Mouse (Mus musculus): Measurements from ENCODE around the gene Rdh8. TPM values are rescaled to one million over a fixed set of nuclear protein-coding genes. Genes with fewer than 3 reads are reported as not detected.
A peak's percentile ranks its signal among the peaks of the same experiment; 100 is the strongest.

Rdh8 gene
- polyA plus RNA-seq, 1 experiment from 2014 or later, result not detected

DNA sequence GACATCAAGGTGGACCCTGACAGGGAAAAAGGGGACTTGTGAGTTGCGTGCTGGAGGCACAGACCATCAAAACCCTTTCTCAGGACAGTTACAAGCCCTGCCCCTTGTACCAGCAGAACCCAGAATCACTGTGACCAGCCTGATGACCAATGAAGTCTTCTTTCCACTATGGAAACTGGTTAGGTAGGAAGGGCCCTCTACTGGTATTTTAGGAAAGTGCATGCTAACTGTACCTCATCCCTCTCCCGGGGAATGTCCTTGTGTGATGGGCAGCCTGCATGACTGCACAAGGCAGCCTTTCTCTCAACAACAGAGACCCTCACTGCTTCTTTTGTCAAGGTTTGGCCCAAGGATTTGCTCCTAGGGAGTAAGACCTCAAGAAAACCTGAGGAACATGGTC is 24.4 kb downstream of the Rdh8 start:
- H3K27me3 ChIP-seq (replicated peaks; ENCODE audit: control insufficient read depth, insufficient read depth, low read length), result no peaks in the 10 kb centered on the region; the same call in 1 of the 2 replicates
- H3K27ac ChIP-seq (ENCODE audit: low read depth, low read length), result no peak overlapping the region
- no peak overlapping the region for H3K4me3 ChIP-seq (ENCODE audit: low read depth, low read length)
- H3K4me2 ChIP-seq (replicated peaks; ENCODE audit: low read depth), result no peak overlapping the region
- H3K9ac ChIP-seq (ENCODE audit: low read depth, low read length), result no peak overlapping the region
- peak; percentile 64 for TF ChIP-seq CTCF (IDR thresholded peaks at IDR 0.05; ENCODE audit: low read depth)
- no peaks in the 10 kb centered on the region for H3K4me1 ChIP-seq (replicated peaks; ENCODE audit: control insufficient read depth, insufficient read depth, low read length)
- no peaks in the 10 kb centered on the region for H3K9me3 ChIP-seq (ENCODE audit: control insufficient read depth)
- no peak for ATAC-seq
- 31% methylated on average over 2 of the region's 2 CpGs for WGBS
- H3K36me3 ChIP-seq (ENCODE audit: control insufficient read depth, insufficient read depth), result no peaks in the 10 kb centered on the region

DNA sequence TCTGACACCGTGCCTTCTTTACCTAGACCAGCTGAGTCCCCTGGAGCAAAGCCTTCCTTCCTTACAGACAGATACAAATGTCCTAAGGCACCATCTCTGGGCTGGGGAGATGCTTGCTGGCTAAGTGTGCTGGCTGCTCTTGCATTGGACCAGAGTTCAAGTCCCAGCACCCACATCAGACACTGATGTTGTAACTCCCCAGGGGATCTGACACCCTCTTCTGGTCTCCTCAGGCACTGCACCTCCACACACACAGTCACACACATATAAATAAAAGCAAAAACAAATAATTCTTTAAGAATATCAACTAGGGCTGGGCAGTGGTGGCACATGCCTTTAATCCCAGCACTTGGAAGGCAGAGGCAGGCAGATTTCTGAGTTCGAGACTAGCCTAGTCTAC is 31.9 kb downstream of the Rdh8 start:
- Histone ChIP-seq H3K36me3 (ENCODE audit: control insufficient read depth, insufficient read depth) (no peaks in the 10 kb centered on the region), H3K4me2 (replicated peaks; ENCODE audit: low read depth) (no peak overlapping the region), H3K27ac (ENCODE audit: low read depth, low read length) (no peak overlapping the region), H3K27me3 (replicated peaks; ENCODE audit: control insufficient read depth, insufficient read depth, low read length) (no peaks in the 10 kb centered on the region), H3K9ac (ENCODE audit: low read depth, low read length) (no peak overlapping the region), H3K4me1 (replicated peaks; ENCODE audit: control insufficient read depth, insufficient read depth, low read length) (no peaks in the 10 kb centered on the region), H3K4me3 (ENCODE audit: low read depth, low read length) (no peak overlapping the region), H3K9me3 (ENCODE audit: control insufficient read depth) (no peaks in the 10 kb centered on the region)
- no peak for ATAC-seq
- WGBS, result 90% methylated on average over 2 of the region's 2 CpGs
- TF ChIP-seq CTCF (IDR thresholded peaks at IDR 0.05; ENCODE audit: low read depth), result no peak

DNA sequence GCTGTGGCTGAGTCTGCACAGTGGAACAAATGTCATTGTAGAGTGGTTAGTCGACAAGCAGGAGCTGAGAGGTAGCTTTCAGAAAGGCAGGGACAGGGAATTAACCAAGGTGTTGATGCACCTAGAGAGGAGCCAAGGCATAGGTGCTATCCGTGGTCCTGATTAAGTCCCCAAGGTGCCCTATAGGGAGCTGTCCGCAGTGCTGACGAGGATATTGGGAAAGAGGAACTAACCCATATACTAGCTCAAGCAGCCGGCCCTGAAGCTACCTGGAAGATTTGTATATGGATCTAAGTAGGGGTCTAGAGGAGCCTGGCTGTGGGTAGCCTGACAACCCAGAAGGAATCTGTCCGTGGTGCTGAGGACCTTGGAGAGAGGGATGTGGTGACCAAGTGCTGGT is 38.8 kb downstream of the Rdh8 start:
- Histone ChIP-seq H3K36me3 (ENCODE audit: control insufficient read depth, insufficient read depth) (no peaks in the 10 kb centered on the region), H3K4me1 (replicated peaks; ENCODE audit: control insufficient read depth, insufficient read depth, low read length) (no peaks in the 10 kb centered on the region), H3K4me3 (ENCODE audit: low read depth, low read length) (no peak overlapping the region), H3K9ac (ENCODE audit: low read depth, low read length) (no peak overlapping the region), H3K27me3 (replicated peaks; ENCODE audit: control insufficient read depth, insufficient read depth, low read length) (no peaks in the 10 kb centered on the region), H3K9me3 (ENCODE audit: control insufficient read depth) (no peaks in the 10 kb centered on the region), H3K27ac (ENCODE audit: low read depth, low read length) (no peak overlapping the region), H3K4me2 (replicated peaks; ENCODE audit: low read depth) (no peak overlapping the region)
- no peak for ATAC-seq
- 4% methylated on average over 6 of the region's 6 CpGs for WGBS
- TF ChIP-seq CTCF (IDR thresholded peaks at IDR 0.05; ENCODE audit: low read depth), result 0 out of 2 replicates have a peak, but pooled peaks have one; percentile 2

- no peak overlapping the region for H3K9ac ChIP-seq (ENCODE audit: low read depth, low read length)
- H3K4me2 ChIP-seq (replicated peaks; ENCODE audit: low read depth), result no peak overlapping the region
- 41% methylated on average over 6 of the region's 6 CpGs for WGBS
- TF ChIP-seq CTCF (IDR thresholded peaks at IDR 0.05; ENCODE audit: low read depth), result 0 out of 2 replicates have a peak, but pooled peaks have one; percentile 8
- no peaks in the 10 kb centered on the region for H3K36me3 ChIP-seq (ENCODE audit: control insufficient read depth, insufficient read depth)
- H3K9me3 ChIP-seq (ENCODE audit: control insufficient read depth), result no peaks in the 10 kb centered on the region
- no peaks in the 10 kb centered on the region for H3K27me3 ChIP-seq (replicated peaks; ENCODE audit: control insufficient read depth, insufficient read depth, low read length)
- no peak for ATAC-seq
- H3K4me3 ChIP-seq (ENCODE audit: low read depth, low read length), result no peak overlapping the region
- no peaks in the 10 kb centered on the region for H3K4me1 ChIP-seq (replicated peaks; ENCODE audit: control insufficient read depth, insufficient read depth, low read length)
- H3K27ac ChIP-seq (ENCODE audit: low read depth, low read length), result no peak overlapping the region
Observed at GRCm38 (mm10) chr9:20859926-20860325, 41.6 kb downstream of the Rdh8 start.

DNA sequence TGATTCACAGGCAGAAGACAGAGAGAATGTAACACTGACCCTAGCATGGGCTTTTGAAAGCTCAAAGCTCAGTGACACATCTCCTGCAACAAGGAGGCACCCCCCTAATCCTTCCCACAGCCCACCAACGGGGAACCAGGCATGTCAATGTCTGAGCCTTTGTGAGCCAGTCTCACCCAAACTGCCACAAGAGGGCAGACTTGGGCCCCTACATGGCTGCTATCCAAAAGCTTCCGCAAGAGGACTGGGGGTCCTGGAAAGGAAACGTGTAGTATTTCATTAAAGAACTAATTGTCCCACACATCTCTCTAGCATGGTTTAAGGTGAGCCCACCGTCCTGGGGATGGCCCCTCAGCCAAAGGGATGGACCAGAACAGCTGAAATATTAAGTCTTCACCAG is 43.5 kb downstream of the Rdh8 start:
- no peaks in the 10 kb centered on the region for H3K9me3 ChIP-seq (ENCODE audit: control insufficient read depth)
- H3K36me3 ChIP-seq (ENCODE audit: control insufficient read depth, insufficient read depth), result no peaks in the 10 kb centered on the region
- no peaks in the 10 kb centered on the region for H3K27me3 ChIP-seq (replicated peaks; ENCODE audit: control insufficient read depth, insufficient read depth, low read length)
- H3K4me1 ChIP-seq (replicated peaks; ENCODE audit: control insufficient read depth, insufficient read depth, low read length), result no peaks in the 10 kb centered on the region
- H3K4me3 ChIP-seq (ENCODE audit: low read depth, low read length), result no peak overlapping the region
- no peak for ATAC-seq
- peak; percentile 75 for TF ChIP-seq CTCF (IDR thresholded peaks at IDR 0.05; ENCODE audit: low read depth)
- no peak overlapping the region for H3K4me2 ChIP-seq (replicated peaks; ENCODE audit: low read depth)
- no peak overlapping the region for H3K27ac ChIP-seq (ENCODE audit: low read depth, low read length)
- no peak overlapping the region for H3K9ac ChIP-seq (ENCODE audit: low read depth, low read length)
- 9% methylated on average over 4 of the region's 4 CpGs for WGBS

GRCm38 (mm10) chr9:20862225-20862624 is 43.9 kb downstream of the Rdh8 start:
- Histone ChIP-seq H3K4me3 (ENCODE audit: low read depth, low read length) (no peak overlapping the region), H3K9ac (ENCODE audit: low read depth, low read length) (no peak overlapping the region), H3K4me1 (replicated peaks; ENCODE audit: control insufficient read depth, insufficient read depth, low read length) (no peaks in the 10 kb centered on the region), H3K27me3 (replicated peaks; ENCODE audit: control insufficient read depth, insufficient read depth, low read length) (no peaks in the 10 kb centered on the region), H3K36me3 (ENCODE audit: control insufficient read depth, insufficient read depth) (no peaks in the 10 kb centered on the region), H3K9me3 (ENCODE audit: control insufficient read depth) (no peaks in the 10 kb centered on the region), H3K4me2 (replicated peaks; ENCODE audit: low read depth) (no peak overlapping the region), H3K27ac (ENCODE audit: low read depth, low read length) (no peak overlapping the region)
- ATAC-seq, result no peak
- WGBS, result 57% methylated on average over 4 of the region's 4 CpGs
- TF ChIP-seq CTCF (IDR thresholded peaks at IDR 0.05; ENCODE audit: low read depth), result no peak

- no peak for ATAC-seq
- peaks cover 6% of the 10 kb centered on the region; the same call in 1 of the 2 replicates for H3K36me3 ChIP-seq (ENCODE audit: control insufficient read depth, insufficient read depth)
- H3K4me2 ChIP-seq (replicated peaks; ENCODE audit: low read depth), result no peak overlapping the region
- no peaks in the 10 kb centered on the region for H3K27me3 ChIP-seq (replicated peaks; ENCODE audit: control insufficient read depth, insufficient read depth, low read length)
- TF ChIP-seq CTCF (IDR thresholded peaks at IDR 0.05; ENCODE audit: low read depth), result no peak
- no peaks in the 10 kb centered on the region for H3K4me1 ChIP-seq (replicated peaks; ENCODE audit: control insufficient read depth, insufficient read depth, low read length)
- no peak overlapping the region for H3K9ac ChIP-seq (ENCODE audit: low read depth, low read length)
- H3K27ac ChIP-seq (ENCODE audit: low read depth, low read length), result no peak overlapping the region
- WGBS, result 61% methylated on average over 3 of the region's 3 CpGs
- no peaks in the 10 kb centered on the region for H3K9me3 ChIP-seq (ENCODE audit: control insufficient read depth)
- H3K4me3 ChIP-seq (ENCODE audit: low read depth, low read length), result no peak overlapping the region
Observed at GRCm38 (mm10) chr9:20866879-20867278, 48.6 kb downstream of the Rdh8 start.
